Mouse (Mus musculus) left cerebral cortex, postnatal 14 days (tissue): ENCODE results near the gene Uox. TPM values are rescaled to one million over a fixed set of nuclear protein-coding genes. Genes with fewer than 3 reads are reported as not detected.

Experiments used
- DNase-seq, 2 experiments: peaks; one replicate each; pipeline ENCODE4 v3.0.0; 2021 to 2022; ENCODE audit warnings: low spot score in 2 of 2, mixed read lengths in 1 of 2
- intact Hi-C: fragments of 180-260 bp; cut with DNase I; formaldehyde crosslinking; loops from one replicate; pipeline ENCODE4 v1.15.1; 2025
- total RNA-seq, 2 experiments: library from RNA; stranded (reverse); gene quantifications; 2 replicates each; pipeline ENCODE4 v1.2.3; 2021

Gene Uox
- total RNA-seq, 2 experiments from 2014 or later = 0.76 to 1.3 TPM

- no peak for DNase-seq
- intact Hi-C loops = no loop called here
These were observed 89.1 kb downstream of the Uox start for GRCm38 (mm10) chr3:146659321-146659720.

DNA sequence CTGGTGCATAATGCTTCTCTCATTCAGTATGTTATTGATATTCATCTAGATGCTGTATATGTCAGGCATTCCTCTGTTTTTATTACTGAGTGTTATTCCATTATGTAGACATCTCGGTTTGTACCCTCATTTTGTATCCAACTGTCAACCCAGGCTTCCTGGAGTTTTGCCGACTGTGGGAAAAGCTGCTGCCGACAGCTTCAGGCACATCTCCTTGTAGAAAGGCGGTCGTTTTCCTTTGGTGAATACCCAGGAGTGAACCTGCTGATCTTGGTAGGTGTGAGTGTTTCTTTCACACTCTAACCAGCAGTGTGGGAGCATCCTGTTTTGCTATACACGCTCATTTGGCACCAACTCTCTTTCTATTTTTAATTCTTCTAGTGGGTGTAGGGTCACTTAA, 90.8 kb downstream of the Uox start:
- intact Hi-C loops = no loop called here
- DNase-seq = no peak

DNA sequence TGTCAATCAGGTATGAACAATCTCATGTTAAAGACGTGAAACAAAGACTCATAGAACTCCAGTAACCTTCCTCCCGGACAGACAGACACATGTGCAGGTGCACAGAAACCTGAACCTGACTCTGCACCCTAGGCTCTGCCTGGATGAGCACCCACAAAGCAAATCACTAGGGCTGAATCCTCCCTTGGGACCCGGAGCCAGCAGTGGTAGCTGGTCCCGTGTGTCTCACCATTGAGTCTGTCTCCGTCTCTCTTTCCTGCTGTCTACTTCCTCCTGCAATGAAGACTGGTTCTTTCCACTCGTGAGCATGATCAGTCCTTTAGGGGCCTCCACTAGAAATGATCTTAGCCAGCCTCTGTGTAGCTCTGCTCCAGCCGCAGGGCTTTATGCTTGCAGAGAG, 91.7 kb downstream of the Uox start:
- intact Hi-C loops = no loop called here
- DNase-seq = no peak

- no peak for DNase-seq
- intact Hi-C loops = no loop called here
These were observed 100.9 kb downstream of the Uox start for GRCm38 (mm10) chr3:146671121-146671520.

- DNase-seq = no peak
- intact Hi-C loops = no loop called here
These were observed 104.9 kb downstream of the Uox start for GRCm38 (mm10) chr3:146675101-146675500.

DNA sequence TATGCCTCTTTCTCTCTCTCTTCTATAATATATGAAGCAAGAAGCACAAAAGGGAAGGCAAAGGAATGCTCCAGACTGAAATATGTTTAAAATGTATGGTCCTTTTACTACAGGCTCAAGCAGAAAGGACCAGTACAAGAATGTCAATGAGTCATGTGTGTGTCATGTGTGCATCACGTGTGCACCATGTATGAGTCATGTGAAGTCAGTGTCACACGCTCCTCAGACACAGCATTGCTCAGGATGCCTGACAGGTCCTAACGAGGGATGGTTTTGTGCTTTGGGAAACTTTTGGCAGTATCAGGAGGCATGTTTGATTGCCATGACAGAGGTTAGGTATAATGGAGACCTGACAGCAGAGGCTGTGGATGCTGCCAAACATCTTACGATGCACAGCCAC, 106.0 kb downstream of the Uox start:
- intact Hi-C loops = no loop called here
- no peak for DNase-seq

GRCm38 (mm10) chr3:146679646-146680045, 109.4 kb downstream of the Uox start:
- intact Hi-C loops = loop anchor here (5.0 kb wide), 1 partner anchor 88 kb away; no protein-coding TSS in a partner anchor
- DNase-seq = no peak

GRCm38 (mm10) chr3:146680625-146681024, 110.4 kb downstream of the Uox start:
- intact Hi-C loops = loop anchor here (5.0 kb wide), 1 partner anchor 87 kb away; no protein-coding TSS in a partner anchor
- DNase-seq = no peak

GRCm38 (mm10) chr3:146681696-146682095, 111.5 kb downstream of the Uox start:
- DNase-seq = no peak
- intact Hi-C loops = loop anchor here (5.0 kb wide), 1 partner anchor 86 kb away; no protein-coding TSS in a partner anchor

Other genes with a start within 250 kb of the Uox start
- 100 to 1,000 TPM; 121 to 126 TPM for gene Ssx2ip, start 165.8 kb upstream of the Uox start, total RNA-seq
- 1 to 10 TPM; 6.3 to 7.2 TPM for gene Ctbs, start 120.6 kb upstream of the Uox start, total RNA-seq
- 1 to 10 TPM; 5.0 to 5.5 TPM for gene Spata1, start 70.7 kb upstream of the Uox start, total RNA-seq
- gene Gng5, start 70.6 kb upstream of the Uox start, total RNA-seq = 10 to 100 TPM; 49.7 to 50.1 TPM
- gene Rpf1, start 49.0 kb upstream of the Uox start, total RNA-seq = 10 to 100 TPM; 13.3 to 14.2 TPM
- not detected for gene Dnase2b, start 45.2 kb downstream of the Uox start, total RNA-seq
- under 1 TPM; 0.24 to 0.57 TPM for gene 4930503B20Rik, start 80.9 kb downstream of the Uox start, total RNA-seq
- gene Samd13, start 115.2 kb downstream of the Uox start, total RNA-seq = not detected
- 100 to 1,000 TPM; 515 to 525 TPM for gene Prkacb, start 242.6 kb downstream of the Uox start, total RNA-seq